Mouse (Mus musculus) liver, embryonic 14 days (tissue): ENCODE measurements around the gene Ddx49. TPM values are rescaled to one million over a fixed set of nuclear protein-coding genes. Genes with fewer than 3 reads are reported as not detected.

ENCODE experiments used
- polyA plus RNA-seq: library from polyadenylated mRNA; depleted of rRNA; stranded (reverse); fragments of >200 nt; gene quantifications from 2 replicates; pipeline ENCODE4 v1.2.3, GENCODE M21; 2012; rRNA removed

Gene Ddx49
- 20.7 and 21.4 TPM in 2 replicates for polyA plus RNA-seq

DNA sequence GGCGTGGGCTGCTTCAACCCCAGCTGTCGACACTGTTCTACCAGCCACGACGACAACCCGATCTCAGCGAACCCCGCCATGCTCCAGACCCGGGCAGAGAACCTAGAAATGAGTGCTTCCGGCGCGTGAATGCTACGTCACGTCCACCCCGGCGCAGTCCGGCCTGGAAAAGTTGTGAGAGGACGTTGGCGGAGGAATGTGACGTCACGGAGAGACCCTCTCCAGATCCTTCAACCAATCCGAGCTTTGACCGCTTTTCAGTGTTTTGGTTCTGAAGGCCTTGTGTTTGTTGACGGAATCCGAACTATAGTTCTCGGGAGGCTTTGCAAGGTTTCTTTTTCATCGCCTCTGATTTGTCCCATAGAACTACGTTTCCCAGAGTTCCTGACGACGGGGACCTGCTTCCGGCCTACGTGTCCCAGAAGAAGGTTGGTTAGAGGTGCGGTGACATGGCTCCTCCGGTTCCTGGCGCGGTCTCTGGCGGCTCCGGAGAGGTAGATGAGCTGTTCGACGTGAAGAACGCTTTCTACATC, at the start of gene Ddx49, which contains the start of gene Cope:
Gene Ddx49, minus strand, starts transcription at position 132 of the 533 bp plus-strand sequence.
Gene Cope, plus strand, starts transcription at position 161 of the 533 bp plus-strand sequence.

GRCm38 (mm10) chr8:70329124-70329834, 27.0 kb upstream of the Ddx49 start, which contains the start of gene Gdf1:
Gene Gdf1 (plus strand): TSS chr8:70329817.

DNA sequence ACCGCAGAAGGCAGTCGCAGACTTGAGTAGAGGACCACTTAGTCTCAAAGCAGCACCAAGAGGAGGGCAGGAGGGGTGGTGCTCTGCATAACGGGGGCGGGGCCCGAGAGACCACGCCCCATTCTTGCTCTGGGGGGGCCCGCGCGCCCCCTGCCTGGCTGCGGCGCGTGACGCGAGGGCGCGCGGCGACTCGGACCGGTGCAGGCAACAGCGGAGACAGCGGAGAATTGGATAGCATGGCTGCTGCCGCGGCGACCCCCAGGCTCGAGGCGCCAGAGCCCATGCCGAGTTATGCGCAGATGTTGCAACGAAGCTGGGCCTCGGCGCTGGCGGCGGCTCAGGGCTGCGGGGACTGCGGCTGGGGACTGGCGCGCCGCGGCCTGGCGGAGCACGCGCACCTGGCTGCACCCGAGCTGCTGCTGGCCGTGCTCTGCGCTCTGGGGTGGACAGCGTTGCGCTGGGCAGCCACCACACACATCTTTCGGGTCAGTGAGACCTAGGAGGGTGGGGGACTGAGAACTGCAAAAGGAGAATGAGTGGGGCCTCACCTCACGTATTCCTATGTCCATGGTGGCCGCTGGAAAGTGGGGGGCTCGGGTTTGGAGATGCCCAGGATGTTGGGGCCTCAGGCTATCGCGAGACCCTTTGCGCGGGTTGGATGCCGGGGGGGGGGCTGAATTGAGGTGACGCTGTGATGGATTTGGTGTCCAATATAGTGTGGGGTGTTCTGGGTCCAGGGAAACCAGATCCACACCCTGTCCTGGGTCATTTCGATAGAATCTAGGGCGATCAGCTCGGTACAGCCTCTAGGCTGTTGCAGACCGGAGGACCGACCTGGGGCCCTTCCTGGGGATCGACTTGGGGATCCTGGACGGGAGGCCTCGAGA, 13.6 kb upstream of the Ddx49 start, which contains the start of gene Cers1:
Gene Cers1, plus strand, starts transcription at position 152 of the 887 bp plus-strand sequence.

DNA sequence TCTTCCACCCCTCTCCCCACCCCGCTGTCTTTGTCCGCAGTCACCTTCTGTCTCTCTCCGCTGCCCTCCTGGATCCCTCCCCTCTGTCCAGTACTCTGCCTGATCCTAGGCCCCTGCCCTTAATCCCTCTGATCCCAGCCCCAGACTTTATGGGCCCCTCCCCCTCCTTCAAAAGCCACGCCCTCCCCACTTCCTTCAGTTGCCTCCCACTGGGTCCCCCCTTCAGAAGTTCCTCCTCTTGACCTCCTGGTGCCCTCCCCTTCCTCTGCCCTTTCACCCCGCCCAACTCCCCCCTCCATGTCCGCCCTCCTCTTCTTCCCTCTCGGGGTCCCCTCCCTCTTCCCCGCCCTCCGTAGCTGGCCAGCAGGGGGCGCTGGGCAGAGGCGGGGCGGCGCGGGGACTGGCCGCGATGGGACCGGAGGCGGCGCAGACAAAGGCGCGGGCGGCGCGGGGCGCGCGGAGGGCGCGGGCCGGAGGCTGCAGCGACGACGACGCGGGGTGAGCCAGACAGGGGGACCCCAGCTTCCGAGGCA, 19.6 kb downstream of the Ddx49 start, which contains the start of gene Homer3:
Gene Homer3, plus strand, starts transcription at position 225 of the 533 bp plus-strand sequence.

Other genes starting within 250 kb of the Ddx49 start
- gene Tm6sf2, start 229.6 kb downstream of the Ddx49 start, polyA plus RNA-seq, result 1.1 and 1.2 TPM in 2 replicates
- 0.05 TPM in 2 replicates for gene Hapln4, start 219.0 kb downstream of the Ddx49 start, polyA plus RNA-seq
- gene Ncan, start 181.6 kb downstream of the Ddx49 start, polyA plus RNA-seq, result 0.02 TPM in 1 of 2 replicates, not detected in the other
- 11.3 and 12.4 TPM in 2 replicates for gene Nr2c2ap, start 171.2 kb downstream of the Ddx49 start, polyA plus RNA-seq
- gene Rfxank, start 163.3 kb downstream of the Ddx49 start, polyA plus RNA-seq, result 4.6 and 5.4 TPM in 2 replicates
- gene Borcs8, start 163.0 kb downstream of the Ddx49 start, polyA plus RNA-seq, result 23.9 and 27.1 TPM in 2 replicates
- 0.01 and 0.07 TPM in 2 replicates for gene Mef2b, start 162.8 kb downstream of the Ddx49 start, polyA plus RNA-seq
- gene Tmem161a, start 130.1 kb downstream of the Ddx49 start, polyA plus RNA-seq, result 29.4 and 31.9 TPM in 2 replicates
- gene Slc25a42, start 90.2 kb downstream of the Ddx49 start, polyA plus RNA-seq, result 12.0 and 13.6 TPM in 2 replicates
- 16.4 and 16.8 TPM in 2 replicates for gene Sugp2, start 68.3 kb downstream of the Ddx49 start, polyA plus RNA-seq
- 11.0 and 13.4 TPM in 2 replicates for gene Armc6, start 68.0 kb downstream of the Ddx49 start, polyA plus RNA-seq
- 5.7 and 6.2 TPM in 2 replicates for gene Homer3, start 19.7 kb downstream of the Ddx49 start, polyA plus RNA-seq
- gene Cope, start within 50 bp of the Ddx49 start, polyA plus RNA-seq, result 126 and 139 TPM in 2 replicates
- gene Cers1, start 13.3 kb upstream of the Ddx49 start, polyA plus RNA-seq, result 0.09 and 0.14 TPM in 2 replicates
- gene Gdf1, start 27.3 kb upstream of the Ddx49 start, polyA plus RNA-seq, result 0.02 and 0.09 TPM in 2 replicates
- gene Upf1, start 50.8 kb upstream of the Ddx49 start, polyA plus RNA-seq, result 10.6 and 15.5 TPM in 2 replicates
- 0.36 and 0.40 TPM in 2 replicates for gene Comp, start 71.1 kb upstream of the Ddx49 start, polyA plus RNA-seq
- gene Crtc1, start 137.1 kb upstream of the Ddx49 start, polyA plus RNA-seq, result 3.4 and 4.1 TPM in 2 replicates
- 5.5 and 6.0 TPM in 2 replicates for gene Klhl26, start 174.5 kb upstream of the Ddx49 start, polyA plus RNA-seq
- gene Tmem59l, start 184.9 kb upstream of the Ddx49 start, polyA plus RNA-seq, result 0.01 and 0.07 TPM in 2 replicates
- gene Crlf1, start 190.7 kb upstream of the Ddx49 start, polyA plus RNA-seq, result 1.6 and 2.2 TPM in 2 replicates
- 51.3 and 56.0 TPM in 2 replicates for gene Rex1bd, start 204.3 kb upstream of the Ddx49 start, polyA plus RNA-seq
- gene Uba52, start 208.3 kb upstream of the Ddx49 start, polyA plus RNA-seq, result 769 and 923 TPM in 2 replicates
- gene Fkbp8, start 225.2 kb upstream of the Ddx49 start, polyA plus RNA-seq, result 133 and 144 TPM in 2 replicates
- gene Kxd1, start 225.5 kb upstream of the Ddx49 start, polyA plus RNA-seq, result 24.3 and 30.5 TPM in 2 replicates
- gene Ell, start 237.0 kb upstream of the Ddx49 start, polyA plus RNA-seq, result 8.4 and 8.6 TPM in 2 replicates